Mouse (Mus musculus) lung, embryonic 14.5 days (tissue): Measurements from ENCODE around the gene Tspan5. TPM values are rescaled to one million over a fixed set of nuclear protein-coding genes. Genes with fewer than 3 reads are reported as not detected.

ENCODE experiments used
- ATAC-seq: fragments of 200-750 bp; cut with Nextera tagmentation; 2 replicates; pipeline ENCODE4 v1.8.0; 2017; ENCODE audit warnings: mild to moderate bottlenecking, moderate TSS enrichment, moderate library complexity; ENCODE audit not compliant: insufficient read depth
- DNase-seq: peaks from one replicate; pipeline ENCODE4 v3.0.0-alpha.2; 2015
- H3K27ac ChIP-seq: fragments of 300-500 bp; sonication (generic); 2 replicates; pipeline ENCODE4 v1.5.1; 2014; ENCODE audit warnings: low read depth, mild to moderate bottlenecking, moderate library complexity
- H3K27me3 ChIP-seq: fragments of 300-500 bp; sonication (generic); 2 replicates; pipeline ENCODE4 v1.6.1; 2014; ENCODE audit warnings: low read length, control low read depth; ENCODE audit not compliant: insufficient read depth
- H3K36me3 ChIP-seq: fragments of 300-500 bp; sonication (generic); 2 replicates; pipeline ENCODE4 v1.6.1; 2014; ENCODE audit warnings: control low read depth; ENCODE audit not compliant: insufficient read depth
- H3K4me1 ChIP-seq: fragments of 300-500 bp; sonication (generic); 2 replicates; pipeline ENCODE4 v1.6.1; 2014; ENCODE audit warnings: antibody characterized with exemption, control low read depth; ENCODE audit not compliant: insufficient read depth
- H3K4me2 ChIP-seq: fragments of 300-500 bp; sonication (generic); 2 replicates; pipeline ENCODE4 v1.6.1; 2014; ENCODE audit warnings: mild to moderate bottlenecking
- H3K4me3 ChIP-seq: fragments of 300-500 bp; sonication (generic); 2 replicates; pipeline ENCODE4 v1.5.1; 2014; ENCODE audit warnings: low read depth, low read length
- H3K9ac ChIP-seq: fragments of 300-500 bp; sonication (generic); 2 replicates; pipeline ENCODE4 v1.6.1; 2014
- H3K9me3 ChIP-seq: fragments of 300-500 bp; sonication (generic); 2 replicates; pipeline ENCODE4 v1.6.1; 2016; ENCODE audit warnings: low read depth, low read length, control low read depth
- CTCF ChIP-seq: IDR thresholded peaks from 2 replicates; pipeline ENCODE4 v1.5.1; 2016; ENCODE audit warnings: antibody characterized with exemption, low read depth
- WGBS: fragments of 180-500 bp; shearing (Covaris S2); extraction: QIAGEN DNeasy Blood & Tissue Kit; methylation state at CpG from one replicate; pipeline ENCODE4 v1.1.7; 2014; 5-methylcytosine and 5-hydroxymethylcytosine counted together
- polyA plus RNA-seq: library from polyadenylated mRNA; unstranded; fragments of >200 nt; fragmentation: Nextera tagmentation; extraction: Ambion mirVana; gene quantifications from 2 replicates; pipeline ENCODE4 v1.2.1, GENCODE M21; 2014

Gene Tspan5
- polyA plus RNA-seq, 1 experiment from 2014 or later: 28.3 TPM

- no peaks in the 10 kb centered on the region for H3K36me3 ChIP-seq
- H3K27ac ChIP-seq: no peak overlapping the region
- no peaks in the 10 kb centered on the region for H3K4me1 ChIP-seq
- H3K9ac ChIP-seq: no peak overlapping the region
- 58% methylated on average over 3 of the region's 3 CpGs for WGBS
- no peak for ATAC-seq
- no peaks in the 10 kb centered on the region for H3K9me3 ChIP-seq
- H3K4me3 ChIP-seq: no peak overlapping the region
- H3K4me2 ChIP-seq: no peak overlapping the region
- H3K27me3 ChIP-seq: no peaks in the 10 kb centered on the region
- no peak for TF ChIP-seq CTCF
- DNase-seq: no peak
Observed at GRCm38 (mm10) chr3:138796583-138796982, 54.6 kb downstream of the Tspan5 start.

DNA sequence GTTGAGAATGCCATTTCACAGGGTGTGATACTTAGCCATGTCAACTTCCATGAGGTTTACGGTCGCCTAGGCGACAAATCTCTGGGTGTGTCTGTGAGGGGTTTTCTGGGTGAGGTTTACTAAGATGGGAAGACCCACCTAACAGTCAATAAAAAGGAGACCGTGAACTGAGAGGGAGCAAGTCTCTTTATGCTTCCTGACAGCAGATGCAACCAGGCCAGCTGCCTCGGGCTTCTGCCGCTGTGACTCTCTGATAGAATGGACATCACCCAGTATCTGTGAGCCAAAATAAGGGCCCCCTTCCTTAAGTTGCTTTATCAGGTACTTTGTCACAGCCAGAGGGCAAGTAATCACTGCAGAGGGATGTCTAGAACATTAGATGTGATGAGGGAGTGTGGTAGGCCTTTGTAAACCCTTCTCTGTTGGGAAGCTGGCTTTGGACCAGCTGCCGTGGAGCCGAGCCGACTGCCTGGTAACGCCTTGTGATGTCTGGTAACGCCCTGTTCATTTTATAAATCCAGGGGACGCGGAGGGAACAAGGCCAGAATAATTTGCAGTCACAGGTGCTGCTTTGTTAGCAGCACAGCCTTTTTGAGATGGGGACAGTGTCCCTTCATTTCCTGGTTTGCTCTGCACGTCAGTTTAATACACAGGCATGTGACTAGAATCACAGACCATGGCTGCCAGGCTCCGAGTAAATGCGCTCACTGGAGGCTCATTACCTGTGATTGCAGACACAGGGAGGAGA, 58.8 kb downstream of the Tspan5 start:
- no peak overlapping the region for H3K4me2 ChIP-seq
- no peak for TF ChIP-seq CTCF
- WGBS: 59% methylated on average over 16 of the region's 16 CpGs
- 0 out of 2 replicates have a peak, but pooled peaks cover 13% of the 10 kb centered on the region for H3K4me1 ChIP-seq
- DNase-seq (no peak), ATAC-seq (no peak)
- H3K4me3 ChIP-seq: no peak overlapping the region
- H3K9me3 ChIP-seq: no peaks in the 10 kb centered on the region
- no peaks in the 10 kb centered on the region for H3K36me3 ChIP-seq
- no peak overlapping the region for H3K9ac ChIP-seq
- no peak overlapping the region for H3K27ac ChIP-seq
- no peaks in the 10 kb centered on the region for H3K27me3 ChIP-seq

DNA sequence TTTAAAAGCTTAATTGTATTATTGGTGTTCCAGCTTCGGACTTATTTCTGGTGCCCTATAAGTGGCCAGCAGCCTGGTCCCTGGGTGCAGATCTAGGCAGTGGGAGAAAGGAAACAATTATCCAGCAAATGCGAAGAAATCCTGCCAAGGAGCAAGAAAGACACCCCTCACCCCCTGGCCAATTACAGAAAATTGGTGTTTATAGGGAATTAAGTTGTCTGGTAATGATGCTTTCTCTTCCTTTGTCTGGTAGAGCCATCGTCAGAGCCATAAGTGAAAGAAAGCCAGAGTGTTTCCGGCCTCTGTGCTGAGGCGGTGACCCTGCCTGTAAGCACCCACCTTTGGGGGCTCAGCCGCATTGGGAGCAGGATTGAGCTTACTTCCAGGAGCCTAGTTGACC, 59.7 kb downstream of the Tspan5 start:
- no peak for ATAC-seq
- 73% methylated on average over 6 of the region's 6 CpGs for WGBS
- TF ChIP-seq CTCF: no peak

GRCm38 (mm10) chr3:138802722-138803443, 60.9 kb downstream of the Tspan5 start:
- WGBS: 53% methylated on average over 21 of the region's 21 CpGs
- H3K27ac ChIP-seq: no peak overlapping the region
- no peak overlapping the region for H3K4me2 ChIP-seq
- H3K36me3 ChIP-seq: no peaks in the 10 kb centered on the region
- H3K4me1 ChIP-seq: 0 out of 2 replicates have a peak, but pooled peaks cover 13% of the 10 kb centered on the region
- DNase-seq: no peak
- H3K27me3 ChIP-seq: no peaks in the 10 kb centered on the region
- no peak overlapping the region for H3K4me3 ChIP-seq
- no peaks in the 10 kb centered on the region for H3K9me3 ChIP-seq
- ATAC-seq: no peak
- H3K9ac ChIP-seq: no peak overlapping the region
- no peak for TF ChIP-seq CTCF

More for the DNA sequence above, 59.7 kb downstream of the Tspan5 start:
- Histone ChIP-seq H3K9ac (no peak overlapping the region), H3K27me3 (no peaks in the 10 kb centered on the region), H3K9me3 (no peaks in the 10 kb centered on the region), H3K4me1 (0 out of 2 replicates have a peak, but pooled peaks cover 13% of the 10 kb centered on the region), H3K27ac (no peak overlapping the region), H3K4me2 (no peak overlapping the region), H3K4me3 (no peak overlapping the region), H3K36me3 (no peaks in the 10 kb centered on the region)
- no peak for DNase-seq

DNA sequence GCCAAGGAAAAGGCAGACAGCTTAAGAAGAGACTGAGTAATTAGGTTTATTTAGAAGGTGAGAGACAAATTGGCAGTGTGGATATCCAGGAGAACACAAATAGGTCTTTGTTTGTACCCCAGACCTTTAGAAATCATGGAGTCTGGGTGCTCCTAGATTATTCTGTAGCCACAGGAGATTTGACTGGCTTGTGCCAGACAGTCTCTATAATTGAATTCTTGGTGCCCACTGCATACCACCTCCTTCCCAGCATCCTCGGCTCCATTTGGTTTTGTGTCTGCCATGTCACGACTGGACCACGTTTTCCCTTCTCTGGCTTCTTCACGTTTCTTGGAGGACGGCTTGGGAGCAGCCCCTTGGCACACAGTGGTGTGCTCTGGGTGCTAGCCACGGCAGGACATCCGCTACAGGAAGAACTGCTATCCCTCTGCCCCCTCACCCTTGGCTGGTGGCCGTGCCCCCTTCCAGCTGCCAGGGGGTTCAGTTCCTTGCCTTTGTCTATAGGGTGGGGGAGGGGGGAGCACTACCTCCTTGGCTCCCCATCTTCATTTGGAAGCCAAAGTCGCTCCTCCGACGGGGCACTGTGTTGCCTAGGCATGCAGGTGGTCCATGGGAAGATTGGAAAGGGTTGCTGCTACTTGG, 61.6 kb downstream of the Tspan5 start:
- no peak for TF ChIP-seq CTCF
- H3K4me3 ChIP-seq: no peak overlapping the region
- 0 out of 2 replicates have a peak, but pooled peaks cover 13% of the 10 kb centered on the region for H3K4me1 ChIP-seq
- H3K9me3 ChIP-seq: no peaks in the 10 kb centered on the region
- H3K27me3 ChIP-seq: no peaks in the 10 kb centered on the region
- WGBS: 79% methylated on average over 11 of the region's 11 CpGs
- no peak for DNase-seq
- H3K27ac ChIP-seq: no peak overlapping the region
- no peak overlapping the region for H3K4me2 ChIP-seq
- no peak for ATAC-seq
- H3K9ac ChIP-seq: no peak overlapping the region
- H3K36me3 ChIP-seq: no peaks in the 10 kb centered on the region

GRCm38 (mm10) chr3:138804104-138805048, 62.4 kb downstream of the Tspan5 start:
- H3K27ac ChIP-seq: no peak overlapping the region
- no peak overlapping the region for H3K4me3 ChIP-seq
- H3K4me2 ChIP-seq: no peak overlapping the region
- WGBS: 63% methylated on average over 11 of the region's 11 CpGs
- no peaks in the 10 kb centered on the region for H3K27me3 ChIP-seq
- H3K9ac ChIP-seq: no peak overlapping the region
- ATAC-seq (no peak), DNase-seq (no peak)
- H3K36me3 ChIP-seq: no peaks in the 10 kb centered on the region
- H3K9me3 ChIP-seq: no peaks in the 10 kb centered on the region
- TF ChIP-seq CTCF: no peak
- 0 out of 2 replicates have a peak, but pooled peaks cover 13% of the 10 kb centered on the region for H3K4me1 ChIP-seq
